Mouse (Mus musculus): ENCODE results near the gene Hint3. TPM values are rescaled to one million over a fixed set of nuclear protein-coding genes. Genes with fewer than 3 reads are reported as not detected.
"Not testable (repeated sequence)": the region's sequence is repeated elsewhere in the genome, so short reads cannot be mapped to it uniquely, and the experiment has no call there.

The Hint3 gene
- total RNA-seq (2021) = 10 to 100 TPM; 89.6 to 92.2 TPM
- long read RNA-seq, experiment 1, transcript Hint3-203 (5 exons, 875 nt) = major isoform, 158 of 164 reads
- long read RNA-seq, experiment 1, partial matches to known transcripts = 1 of 164 reads
- long read RNA-seq, experiment 1, other reads (novel, unspliced or antisense) = 5 of 164 reads
- long read RNA-seq, experiment 2, transcript Hint3-203 (5 exons, 875 nt) = major isoform, 115 of 125 reads
- long read RNA-seq, experiment 2, partial matches to known transcripts = 4 of 125 reads
- long read RNA-seq, experiment 2, other reads (novel, unspliced or antisense) = 5 of 125 reads

DNA sequence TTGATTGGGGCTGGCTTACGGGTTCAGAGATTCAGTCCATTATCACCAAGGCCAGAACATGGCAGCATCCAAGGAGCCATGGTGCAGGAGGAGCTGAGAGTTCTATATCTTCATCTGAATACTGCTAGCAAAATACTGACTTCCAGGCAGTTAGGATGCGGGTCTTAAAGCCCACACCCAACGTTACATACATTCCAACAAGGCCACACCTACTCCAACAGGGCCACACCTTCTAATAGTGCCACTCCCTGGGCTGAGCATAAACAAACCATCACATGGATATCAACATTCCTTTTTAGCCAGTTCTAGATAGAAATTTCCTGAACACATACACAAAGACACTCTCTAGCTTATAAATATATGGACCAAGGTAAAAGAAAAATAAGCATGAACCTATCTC, at the start of gene Hint3:
Gene Hint3 (minus strand): TSS at position 120 of the 400 bp plus-strand sequence.
- DNase-seq = no peak

DNA sequence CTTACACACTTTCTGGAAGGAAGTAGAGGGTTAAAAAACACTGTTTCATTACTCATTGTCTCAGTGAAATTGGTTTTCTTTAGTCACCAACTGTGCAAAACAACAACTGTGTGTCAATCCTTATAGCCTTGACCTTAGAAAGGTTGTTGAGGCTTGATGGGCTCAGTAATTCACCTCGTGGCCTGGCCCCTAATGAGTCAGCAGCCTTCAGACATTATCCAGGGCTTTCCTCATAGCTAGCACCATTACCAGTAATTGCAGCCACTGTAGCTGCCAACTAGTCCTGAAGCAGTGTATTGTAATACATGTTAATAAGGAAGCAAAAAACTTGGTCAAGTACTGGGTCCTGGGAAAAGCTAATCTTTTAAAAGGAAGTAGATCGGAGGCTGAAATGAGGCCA, 48.6 kb upstream of the Hint3 start:
- no peak for DNase-seq

DNA sequence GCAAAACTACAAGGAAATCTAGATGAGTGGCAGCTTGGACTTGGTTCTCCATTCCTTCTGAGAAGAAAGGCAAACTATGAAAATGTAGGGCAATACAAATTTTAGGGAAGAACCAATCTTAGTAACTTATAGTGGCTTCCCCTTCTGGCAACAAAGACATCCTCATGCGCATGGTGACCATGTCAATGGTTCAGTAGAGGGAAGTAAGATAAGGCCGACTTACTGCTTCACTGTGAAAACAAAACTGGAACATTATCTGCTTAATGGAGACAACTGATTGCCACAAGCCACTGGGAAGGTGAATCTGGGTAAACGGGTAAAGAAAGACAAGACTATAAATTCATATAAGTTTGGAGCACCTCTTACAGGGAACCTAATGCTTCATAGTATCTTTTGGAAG, 45.4 kb upstream of the Hint3 start:
- DNase-seq = no peak

DNA sequence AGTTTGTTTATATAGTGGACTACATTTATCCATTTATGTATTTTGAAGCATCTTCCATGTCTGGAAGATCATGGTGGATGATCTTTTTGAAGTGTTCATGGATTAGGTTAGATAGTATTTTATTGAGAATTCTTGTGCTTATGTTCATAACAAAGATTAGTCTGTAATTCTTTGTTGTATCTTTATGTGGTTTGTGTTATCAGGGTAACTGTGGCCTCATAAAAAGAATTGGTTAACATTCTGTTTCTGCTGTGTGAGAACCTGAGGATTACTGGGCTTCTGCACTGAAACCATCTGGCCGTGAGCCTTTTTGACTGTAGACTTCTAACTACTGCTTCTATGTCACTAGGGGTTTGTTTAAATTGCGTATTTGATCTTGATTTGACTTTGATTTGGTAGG, 37.1 kb upstream of the Hint3 start:
- DNase-seq = no peak

DNA sequence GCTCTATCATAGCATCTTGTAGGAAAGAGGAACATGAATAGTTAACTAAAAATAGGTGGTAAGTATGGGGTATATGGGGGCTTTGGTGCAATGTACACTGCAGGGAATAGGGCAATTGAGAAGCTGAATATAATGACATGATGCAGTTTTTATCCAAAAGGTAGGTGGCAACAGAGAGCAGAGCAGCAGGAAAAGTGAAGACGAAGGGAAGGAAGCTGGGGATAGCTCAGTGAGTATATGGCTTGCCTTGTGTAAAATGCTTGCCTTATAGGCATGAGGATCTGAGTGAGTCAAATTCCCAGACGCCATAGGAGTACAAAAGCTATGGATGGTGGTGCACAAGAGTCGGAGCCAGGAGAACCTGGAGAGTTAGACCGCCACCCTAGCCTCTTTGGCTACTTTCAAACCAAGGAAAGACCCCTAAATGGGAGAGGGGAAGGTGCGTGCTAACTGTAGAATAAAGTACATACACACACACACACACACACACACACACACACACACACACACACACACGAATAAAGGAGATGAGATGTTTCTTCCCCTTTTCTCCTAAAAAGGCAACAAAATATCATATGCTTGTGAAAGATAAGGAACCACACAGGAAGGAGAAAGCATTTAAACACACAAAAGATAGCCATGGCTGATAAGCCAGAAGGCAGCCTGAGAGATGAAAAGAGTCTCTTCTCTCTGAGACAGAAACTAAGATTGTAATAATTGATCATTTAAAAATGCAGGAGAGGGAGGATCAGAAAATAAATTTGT, 31.3 kb upstream of the Hint3 start:
- no peak for DNase-seq

DNA sequence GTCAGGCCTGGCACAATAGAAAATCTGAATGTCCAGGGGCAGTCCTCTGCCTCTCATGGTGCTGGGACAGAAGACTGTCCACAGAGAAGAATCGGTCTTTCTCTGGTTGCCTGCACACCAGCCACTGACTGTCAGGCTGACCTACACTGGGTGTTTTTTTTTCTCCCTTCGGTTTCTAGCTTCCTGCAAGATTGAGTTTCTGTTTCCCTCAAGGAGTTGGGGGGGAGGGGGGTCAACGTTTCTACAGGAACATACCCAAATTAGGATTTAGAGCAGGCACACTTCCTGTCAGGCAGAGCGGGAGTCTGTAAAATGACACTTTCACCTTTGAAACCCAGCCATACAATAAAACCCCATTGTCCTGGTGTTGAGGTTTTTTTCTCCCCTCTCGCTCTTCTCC, 26.2 kb upstream of the Hint3 start:
- no peak for DNase-seq

DNA sequence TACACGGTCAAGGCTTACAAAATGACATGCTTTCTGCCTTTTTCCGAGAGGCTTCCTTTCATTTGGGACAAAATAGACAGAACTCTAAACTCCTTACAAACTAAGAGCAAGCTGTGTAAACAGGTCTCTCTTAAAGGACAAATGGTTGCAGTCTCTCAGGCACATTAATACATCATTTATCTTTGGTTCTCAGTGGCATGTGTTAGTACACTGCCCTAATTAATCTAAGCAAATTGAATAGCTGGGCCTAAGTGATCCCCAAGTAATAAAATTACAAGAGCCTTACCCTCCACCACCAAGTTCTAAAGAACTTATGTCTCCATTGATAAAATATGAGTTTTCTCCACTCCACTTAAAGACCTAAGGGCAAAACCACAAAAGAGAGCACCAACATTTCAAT, 18.2 kb upstream of the Hint3 start:
- DNase-seq = no peak

DNA sequence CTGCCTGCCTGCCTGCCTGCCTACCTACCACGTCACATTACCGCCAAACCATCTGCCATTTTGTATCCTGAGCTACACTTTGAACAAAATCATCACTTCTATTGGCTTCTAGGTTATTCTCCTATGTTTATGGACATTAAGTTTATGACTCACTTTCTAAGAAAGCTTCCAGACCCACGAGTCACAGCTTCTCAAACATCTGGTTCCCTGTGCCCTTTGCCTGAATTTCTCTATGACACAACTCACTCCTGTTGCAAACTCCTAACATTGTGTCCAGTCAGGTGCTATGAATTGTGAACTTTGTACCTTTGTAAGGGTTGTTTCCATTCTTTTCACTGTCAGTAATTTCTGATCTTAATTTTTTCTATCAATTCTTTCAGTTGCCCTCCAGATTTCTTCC, 8.8 kb upstream of the Hint3 start:
- no peak for DNase-seq

DNA sequence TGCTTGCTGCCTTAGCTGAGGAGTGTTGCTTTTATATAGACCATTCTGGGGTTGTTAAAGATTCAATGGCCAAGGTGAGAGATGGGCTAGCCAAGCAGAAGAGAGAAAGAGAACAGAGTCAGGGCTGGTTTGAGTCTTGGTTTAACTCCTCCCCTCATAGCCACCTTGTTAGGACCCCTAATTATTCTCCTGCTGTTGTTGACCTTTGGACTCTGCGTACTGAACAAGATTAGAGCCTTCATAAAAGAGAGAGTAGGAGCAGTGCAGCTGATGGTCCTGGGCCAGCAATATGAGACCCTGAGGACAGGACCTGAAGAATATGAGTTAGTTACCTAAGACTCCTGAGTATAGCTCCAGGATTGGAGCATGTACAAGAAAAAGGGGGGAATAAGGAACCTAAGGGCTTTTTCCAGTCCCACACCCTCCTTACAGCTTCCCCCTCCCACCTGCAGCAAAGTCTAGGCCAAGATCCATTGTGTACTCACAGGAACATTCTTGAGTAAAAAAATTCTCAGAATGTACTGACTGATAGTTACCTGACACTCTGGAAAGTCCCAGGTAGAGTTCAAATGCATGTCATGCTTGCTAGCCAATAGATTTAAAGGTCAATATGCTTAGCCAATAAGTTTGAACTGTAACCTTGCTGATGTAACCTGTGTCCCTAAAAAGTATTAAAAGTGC, 7.2 kb upstream of the Hint3 start:
- not testable (repeated sequence) for DNase-seq

DNA sequence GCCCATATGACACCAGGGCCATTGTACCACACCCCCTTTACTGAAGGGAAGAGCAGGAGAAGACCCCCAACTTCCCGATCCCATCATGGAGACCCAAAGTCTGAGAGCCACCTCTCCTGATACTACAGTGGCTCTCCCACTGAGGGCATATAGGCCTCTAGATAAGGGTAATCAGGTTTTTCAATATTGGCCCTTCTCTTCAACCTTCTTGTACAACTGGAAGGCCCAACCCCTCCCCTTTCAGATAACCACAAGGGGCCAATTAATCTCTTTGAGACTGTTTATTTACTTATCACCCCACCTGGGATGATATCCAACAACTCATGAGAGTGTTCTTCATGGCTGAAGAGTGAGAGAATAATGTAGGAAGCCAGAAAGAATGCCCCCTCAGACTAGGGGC, 3.3 kb upstream of the Hint3 start:
- no peak for DNase-seq

DNA sequence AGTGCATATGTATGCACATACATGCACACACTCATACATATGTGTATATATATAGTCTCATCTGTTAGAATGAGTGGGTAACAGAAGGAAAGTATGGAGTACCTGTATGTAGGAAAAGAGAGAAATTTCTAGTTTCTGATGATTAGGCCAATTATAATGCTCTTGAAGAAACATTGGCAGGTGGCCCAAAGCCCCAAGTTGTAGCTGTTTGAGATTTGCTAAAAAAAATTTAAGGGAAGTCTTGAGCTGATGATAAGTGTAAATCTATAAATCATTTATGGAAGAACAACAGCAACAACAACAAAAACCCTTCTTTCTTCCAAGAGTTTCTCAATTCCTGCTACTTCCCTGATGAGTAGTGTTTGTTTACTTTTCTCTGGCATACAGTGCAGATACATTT, 545 bp upstream of the Hint3 start:
- no peak for DNase-seq

DNA sequence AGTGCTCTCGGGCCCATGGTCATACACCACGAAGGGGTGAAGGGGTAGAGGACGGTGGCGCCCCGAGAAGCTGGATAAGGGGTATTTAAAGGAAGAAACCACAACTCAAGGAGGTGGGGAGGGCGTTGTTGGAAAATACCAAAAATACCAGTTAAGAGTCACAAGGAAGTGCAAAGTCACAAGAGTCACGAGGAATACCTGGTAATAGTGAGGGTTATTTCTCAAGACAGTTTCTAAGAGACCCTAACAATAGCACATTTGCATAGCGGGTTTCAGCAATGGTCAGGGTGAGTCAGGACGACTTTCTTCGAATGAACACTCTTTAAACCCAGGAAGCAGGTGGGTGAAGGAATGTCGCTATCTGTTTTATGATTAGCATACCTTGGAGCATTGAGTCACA, 988 bp downstream of the Hint3 start:
- not testable (repeated sequence) for DNase-seq

DNA sequence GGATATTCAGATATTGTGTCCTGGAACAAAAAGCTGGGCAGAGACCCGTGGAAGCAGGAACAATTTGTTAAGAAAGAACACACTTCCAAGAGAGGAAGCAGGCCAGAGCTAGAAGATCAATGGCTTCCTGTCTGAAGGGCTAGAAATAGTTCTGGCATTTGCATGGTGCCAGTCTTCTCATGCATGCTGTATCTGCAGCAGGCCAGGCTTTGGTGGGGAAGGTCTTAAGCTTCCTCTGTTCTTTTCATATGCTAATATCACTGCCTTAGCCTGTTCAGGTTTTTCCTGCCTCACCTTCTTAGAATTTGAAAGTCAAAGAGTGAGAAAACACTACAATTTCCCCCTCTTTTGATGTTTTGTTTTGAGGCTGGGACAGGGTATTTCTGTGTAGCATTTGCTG, 1.9 kb downstream of the Hint3 start:
- DNase-seq = no peak

DNA sequence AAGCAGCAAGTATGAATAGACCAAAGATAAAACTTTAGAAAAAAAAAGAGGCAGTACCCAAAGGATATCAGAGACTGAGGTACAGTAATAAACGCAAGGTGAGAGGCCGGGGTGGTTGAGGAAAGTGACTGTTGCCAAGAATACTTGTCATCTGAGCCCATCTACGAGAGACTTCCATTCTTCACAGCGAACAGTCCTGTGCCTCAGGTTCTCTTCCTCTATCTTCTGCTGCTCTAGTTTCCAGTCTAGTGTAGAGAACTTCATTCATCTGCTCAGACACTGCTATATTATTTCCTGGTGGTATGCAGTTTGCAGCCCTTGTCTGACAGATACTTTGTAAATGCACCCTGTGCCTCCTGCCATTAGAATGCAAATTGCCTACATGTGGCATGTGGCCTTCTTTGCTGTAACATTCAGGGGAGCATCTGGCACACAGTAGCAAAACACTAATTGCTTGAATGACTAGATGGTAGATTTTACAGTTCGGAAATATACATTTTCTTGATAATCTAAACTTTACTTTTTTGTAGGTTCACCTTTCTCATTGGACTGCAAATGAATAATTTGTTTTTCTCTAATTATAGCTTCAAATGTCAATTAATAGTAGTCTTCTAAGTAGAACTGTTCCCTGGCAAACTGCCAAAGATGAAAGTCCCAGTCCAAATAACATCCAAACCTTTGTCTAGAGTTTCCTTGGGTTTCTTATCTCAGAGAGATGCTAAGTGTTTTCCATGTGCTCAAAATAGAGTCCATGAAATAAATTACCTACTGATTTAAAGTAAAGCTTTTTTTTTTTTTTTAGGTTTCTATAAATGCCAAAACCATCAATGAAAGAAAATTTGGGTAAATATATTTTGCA, 5.0 kb downstream of the Hint3 start:
- DNase-seq = no peak

DNA sequence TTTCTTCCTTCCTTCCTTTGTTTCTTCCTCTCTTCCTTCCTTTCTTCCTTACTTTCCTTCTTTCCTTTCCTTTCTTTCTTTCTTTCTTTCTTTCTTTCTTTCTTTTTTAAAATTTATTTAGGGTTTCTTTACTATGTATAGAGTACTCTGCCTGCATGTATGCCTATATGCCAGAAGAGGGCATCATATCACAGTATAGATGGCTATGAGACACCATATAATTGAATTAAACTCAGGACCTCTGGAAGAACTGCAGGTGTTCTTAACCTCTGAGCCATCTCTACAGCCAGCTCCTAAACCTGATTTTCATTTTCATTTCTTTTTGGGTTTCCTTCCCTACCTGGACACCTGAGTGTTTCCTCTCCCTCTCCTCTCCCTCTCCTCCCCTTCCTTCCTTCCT, 6.5 kb downstream of the Hint3 start:
- no peak for DNase-seq

DNA sequence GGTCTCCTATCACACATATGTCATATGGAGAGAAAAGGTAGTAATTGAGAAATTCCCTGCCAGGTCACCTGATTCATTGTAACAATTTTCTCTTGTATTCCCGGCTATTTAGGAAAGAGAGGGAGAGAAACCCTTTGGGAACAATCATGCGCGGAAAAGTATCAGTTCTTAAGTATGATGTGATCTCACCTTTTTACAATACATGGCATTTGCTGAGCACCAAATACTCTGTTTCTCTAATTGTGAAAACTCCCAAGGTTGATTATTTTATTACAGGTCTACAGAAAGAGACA, 10.6 kb downstream of the Hint3 start:
- no peak for DNase-seq

DNA sequence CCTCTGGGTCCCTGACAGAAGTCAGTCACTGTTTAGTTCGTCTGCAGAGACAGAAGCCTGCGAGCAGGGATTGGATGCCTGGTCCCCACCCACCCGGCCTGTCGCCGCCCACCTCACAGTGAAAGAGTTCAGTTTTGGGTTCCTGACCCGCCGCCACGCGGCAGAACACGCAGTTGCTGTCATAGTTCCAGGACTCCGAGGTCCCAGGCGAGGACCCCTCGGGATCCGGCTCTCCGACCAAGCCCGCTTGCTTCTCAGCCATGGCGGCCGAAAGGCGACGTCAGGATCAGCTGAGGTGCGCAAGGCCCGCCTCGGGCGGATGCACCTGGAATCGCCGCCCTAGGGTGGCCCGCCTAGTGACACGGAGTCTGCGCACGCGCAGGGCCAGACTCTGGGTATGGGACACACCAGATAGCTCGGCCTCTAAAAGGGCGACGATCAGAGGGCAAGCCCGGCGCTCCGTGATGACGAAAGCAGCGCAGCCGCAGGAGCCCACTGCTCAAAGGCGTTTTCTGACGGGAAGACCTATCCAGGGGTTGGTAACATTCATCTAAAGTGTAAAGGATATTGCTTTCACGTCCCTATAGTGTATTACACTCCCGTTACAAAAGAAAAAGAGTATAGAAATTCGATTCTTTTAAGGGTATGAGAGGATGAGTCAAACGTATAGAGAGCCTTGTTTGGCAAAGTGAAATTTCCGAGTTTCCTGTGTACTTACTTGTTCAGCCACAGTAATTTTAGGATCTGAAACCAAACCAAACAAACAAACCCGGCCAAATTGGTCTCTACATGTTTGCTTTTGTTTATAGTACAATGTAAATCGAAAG, 11.1 kb downstream of the Hint3 start:
- peak; percentile 98 to 99 for DNase-seq

DNA sequence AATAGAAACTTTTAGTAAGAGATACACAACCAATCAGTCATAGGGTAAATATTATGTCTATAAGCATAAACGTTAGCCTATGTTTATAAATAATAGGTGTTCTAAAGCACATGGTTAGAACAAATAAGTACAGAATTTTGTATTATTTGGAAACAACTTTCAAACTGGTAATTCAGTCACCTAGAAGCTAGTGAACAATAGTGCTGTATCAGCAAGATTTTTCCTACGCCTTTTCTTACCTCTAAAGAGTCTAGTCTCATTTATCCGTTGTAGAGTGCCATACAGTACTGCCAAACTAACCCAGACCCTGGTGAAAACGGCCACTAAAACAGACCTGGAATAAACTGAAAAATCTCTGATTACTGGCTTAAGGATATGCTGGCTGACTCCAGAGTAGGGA, 16.4 kb downstream of the Hint3 start:
- DNase-seq = no peak

DNA sequence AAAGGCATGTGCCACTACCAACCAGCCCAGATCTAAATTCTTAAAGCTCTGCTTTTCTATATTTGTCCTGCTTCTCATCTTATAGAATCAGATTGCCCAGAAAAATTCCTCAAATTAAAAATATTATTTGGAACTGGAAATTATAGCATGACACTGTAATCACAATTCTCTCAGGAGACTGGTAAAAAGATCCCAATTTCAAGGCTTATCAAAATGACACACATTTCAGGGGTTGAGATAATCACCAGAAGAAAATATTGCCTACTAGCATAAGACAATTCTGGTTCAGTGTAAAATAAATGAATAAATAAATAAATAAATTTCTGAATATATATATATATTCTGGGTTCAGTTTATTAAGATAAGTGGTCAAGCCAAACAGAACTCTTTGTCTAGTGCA, 19.8 kb downstream of the Hint3 start:
- no peak for DNase-seq

DNA sequence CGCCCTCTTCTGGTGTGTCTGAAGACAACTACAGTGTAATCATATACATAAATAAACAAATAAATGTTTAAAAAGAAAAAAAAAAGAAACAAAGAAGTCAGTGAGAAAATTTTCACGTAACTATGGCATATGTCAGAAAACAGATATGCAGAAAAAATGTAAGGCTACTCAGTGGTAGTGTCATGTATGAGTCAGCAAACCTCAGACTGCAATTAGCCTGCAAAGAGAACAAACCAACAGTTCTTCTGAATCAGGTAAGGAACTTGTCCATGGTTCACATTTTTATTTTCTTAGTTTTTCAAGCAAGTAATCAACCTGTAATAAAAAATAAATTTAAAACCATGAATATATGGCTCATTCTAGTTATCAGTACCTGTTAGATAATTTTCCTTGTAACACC, 21.3 kb downstream of the Hint3 start:
- DNase-seq = no peak

DNA sequence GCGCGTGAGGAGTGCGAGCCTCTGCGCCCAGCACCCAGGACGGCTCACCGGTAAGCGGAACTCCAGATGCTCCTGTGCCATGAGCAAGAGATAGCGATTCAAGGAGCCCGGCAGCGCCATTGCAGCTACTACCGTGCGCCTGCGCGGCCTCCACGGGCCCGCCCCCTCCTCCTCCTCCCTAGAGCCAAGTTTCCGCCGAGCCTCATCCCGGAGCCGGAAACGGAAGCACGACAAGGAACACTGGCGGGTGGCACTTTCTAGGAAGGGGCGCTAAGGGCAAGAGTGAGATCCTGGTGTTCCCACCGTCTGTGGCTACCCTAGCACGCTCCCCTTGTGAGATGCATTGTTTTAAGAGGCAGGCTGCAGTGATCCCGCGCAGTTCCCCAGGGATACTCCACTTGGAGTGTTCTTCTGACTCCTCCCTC, 28.9 kb downstream of the Hint3 start, which contains the start of gene Trmt11:
Gene Trmt11 (minus strand): TSS at position 208 of the 425 bp plus-strand sequence.
- peak; percentile 93 to 95 for DNase-seq

DNA sequence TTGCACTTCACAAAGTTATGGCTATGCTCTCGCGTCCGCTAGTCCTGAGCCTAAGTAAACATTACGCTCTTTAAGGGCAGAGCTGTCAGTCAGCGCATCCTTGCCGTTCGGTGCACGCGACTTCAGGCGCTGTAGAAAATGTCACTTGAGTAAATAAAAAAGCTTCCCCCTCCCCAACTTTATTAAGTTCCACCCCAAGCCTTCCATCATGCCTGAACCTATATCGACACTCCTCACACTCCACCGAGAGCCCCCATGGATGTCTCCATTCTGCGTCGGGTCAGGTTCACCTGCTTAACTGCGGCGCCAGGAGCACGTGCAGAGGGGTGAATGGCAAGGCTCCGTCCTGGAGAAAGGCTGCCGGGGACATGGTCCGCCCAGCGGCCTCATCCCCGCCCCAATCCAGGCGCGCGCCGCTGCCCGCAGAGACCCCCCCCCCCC, 29.3 kb downstream of the Hint3 start:
- DNase-seq = no peak

Data from heart, adult 18-20 months (tissue).